Mouse (Mus musculus) hindbrain, embryonic 14.5 days (tissue): Measurements from ENCODE around the gene Rtn4rl1. TPM values are rescaled to one million over a fixed set of nuclear protein-coding genes. Genes with fewer than 3 reads are reported as not detected.

Source experiments
- ATAC-seq: fragments of 200-750 bp; cut with Nextera tagmentation; 2 replicates; pipeline ENCODE4 v1.8.0; 2017; ENCODE audit warnings: moderate number of reproducible peaks, mild to moderate bottlenecking, moderate TSS enrichment, moderate library complexity; ENCODE audit not compliant: low FRiP score
- DNase-seq: peaks from one replicate; pipeline ENCODE4 v3.0.0-alpha.2; 2015; ENCODE audit warnings: low spot score
- H3K27ac ChIP-seq: fragments of 300-500 bp; sonication (generic); 2 replicates; pipeline ENCODE4 v1.5.1; 2014; ENCODE audit warnings: mild to moderate bottlenecking, moderate library complexity
- H3K27me3 ChIP-seq: fragments of 300-500 bp; sonication (generic); 2 replicates; pipeline ENCODE4 v1.6.1; 2014; ENCODE audit warnings: mild to moderate bottlenecking, low read length, mixed read lengths; ENCODE audit not compliant: control insufficient read depth, insufficient read depth
- H3K36me3 ChIP-seq: fragments of 300-500 bp; sonication (generic); replicated peaks from 2 replicates; pipeline ENCODE4 v1.6.1; 2014; ENCODE audit not compliant: control insufficient read depth, insufficient read depth
- H3K4me1 ChIP-seq: fragments of 300-500 bp; sonication (generic); replicated peaks from 2 replicates; pipeline ENCODE4 v1.6.1; 2014; ENCODE audit warnings: antibody characterized with exemption, low read length, mixed read lengths; ENCODE audit not compliant: control insufficient read depth, insufficient read depth
- H3K4me2 ChIP-seq: fragments of 300-500 bp; sonication (generic); replicated peaks from 2 replicates; pipeline ENCODE4 v1.6.1; 2014; ENCODE audit warnings: mild to moderate bottlenecking, moderate library complexity
- H3K4me3 ChIP-seq: fragments of 300-500 bp; sonication (generic); replicated peaks from 2 replicates; pipeline ENCODE4 v1.5.1; 2014; ENCODE audit warnings: mild to moderate bottlenecking, low read length
- H3K9ac ChIP-seq: fragments of 300-500 bp; sonication (generic); 2 replicates; pipeline ENCODE4 v1.6.1; 2014
- H3K9me3 ChIP-seq: fragments of 300-500 bp; sonication (generic); 2 replicates; pipeline ENCODE4 v1.6.1; 2016; ENCODE audit warnings: low read length; ENCODE audit not compliant: control insufficient read depth
- WGBS: fragments of 180-500 bp; shearing (Covaris S2); extraction: QIAGEN DNeasy Blood & Tissue Kit; methylation state at CpG from one replicate; pipeline ENCODE4 v1.1.7; 2014; 5-methylcytosine and 5-hydroxymethylcytosine counted together
- polyA plus RNA-seq: library from polyadenylated mRNA; unstranded; fragments of >200 nt; fragmentation: Nextera tagmentation; extraction: Ambion mirVana; gene quantifications from 2 replicates; pipeline ENCODE4 v1.2.1, GENCODE M21; 2014

Rtn4rl1 gene
- polyA plus RNA-seq, 1 experiment from 2014 or later = 8.5 TPM

DNA sequence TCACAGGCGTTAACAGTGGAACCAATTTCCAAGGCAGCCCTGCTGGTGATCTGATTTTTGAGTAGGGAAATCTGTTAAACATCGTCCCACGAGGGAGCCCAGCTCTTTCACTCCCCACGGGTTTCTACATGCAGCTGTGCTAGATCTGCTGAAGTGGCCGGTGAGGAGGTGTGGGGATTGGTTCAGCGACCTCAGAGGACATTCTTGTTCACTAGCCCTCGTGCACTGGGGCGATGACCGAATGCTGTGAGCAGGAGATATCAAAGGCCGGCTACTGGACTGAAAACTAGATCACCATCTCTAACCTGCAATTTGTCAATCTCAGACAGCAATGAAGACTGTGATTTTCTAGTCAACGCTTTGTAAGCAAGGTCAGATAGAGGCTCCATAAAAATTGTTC is 104.9 kb downstream of the Rtn4rl1 start:
- ATAC-seq (no peak), DNase-seq (no peak)
- Histone ChIP-seq H3K4me3 (no peak overlapping the region), H3K27ac (no peak overlapping the region), H3K4me1 (peaks cover 25% of the 10 kb centered on the region), H3K9me3 (no peaks in the 10 kb centered on the region), H3K27me3 (no peaks in the 10 kb centered on the region), H3K9ac (no peak overlapping the region), H3K36me3 (peaks cover 16% of the 10 kb centered on the region; the same call in 1 of the 2 replicates), H3K4me2 (no peak overlapping the region)
- 50% methylated on average over 11 of the region's 11 CpGs for WGBS

DNA sequence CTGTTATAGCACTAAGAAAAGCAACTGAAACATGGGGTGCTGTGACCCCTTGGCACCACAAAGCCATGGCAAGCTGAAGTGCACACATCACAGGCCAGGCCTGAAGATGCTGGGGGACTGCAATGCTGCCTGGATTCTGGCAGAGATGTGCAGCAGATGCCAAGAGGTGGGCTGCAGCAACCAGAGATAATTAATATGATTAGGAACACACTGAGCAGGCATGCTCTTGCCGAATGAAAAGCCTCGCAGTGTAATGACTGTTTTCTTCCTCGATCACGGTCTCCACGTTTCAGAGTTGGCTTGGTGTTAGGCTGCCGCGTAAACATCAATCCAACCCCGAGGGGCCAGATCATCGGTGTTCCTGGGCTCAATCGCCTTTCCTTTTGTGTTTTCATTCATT is 106.2 kb downstream of the Rtn4rl1 start:
- peaks cover 16% of the 10 kb centered on the region; the same call in 1 of the 2 replicates for H3K36me3 ChIP-seq
- peak overlapping the region; percentile 70 for H3K27ac ChIP-seq
- ATAC-seq = peak; percentile 53; the same call in 1 of the 2 replicates
- H3K27me3 ChIP-seq = no peaks in the 10 kb centered on the region
- H3K9me3 ChIP-seq = no peaks in the 10 kb centered on the region
- no peak for DNase-seq
- no peak overlapping the region for H3K4me3 ChIP-seq
- H3K4me1 ChIP-seq = peaks cover 17% of the 10 kb centered on the region
- H3K9ac ChIP-seq = no peak overlapping the region
- H3K4me2 ChIP-seq = no peak overlapping the region
- 50% methylated on average over 10 of the region's 10 CpGs for WGBS

DNA sequence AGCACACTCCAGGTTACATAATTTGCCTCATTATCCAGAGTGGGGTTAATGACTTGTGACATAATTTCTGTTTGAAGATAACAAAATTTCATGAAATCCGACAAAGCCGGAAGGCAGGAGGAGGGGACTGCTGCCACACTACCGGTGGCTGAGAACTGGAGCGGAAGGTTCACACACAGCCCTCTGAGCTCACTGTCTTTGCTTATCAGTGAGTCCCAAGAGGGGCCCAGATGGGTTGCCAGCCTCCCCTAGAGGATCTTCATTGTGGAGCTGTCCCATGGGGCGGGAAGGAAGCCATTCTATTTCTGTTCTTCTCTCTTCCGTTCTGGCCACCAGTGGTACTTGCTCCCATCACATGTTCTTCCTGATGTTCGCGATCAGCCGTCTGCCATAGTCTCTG is 107.4 kb downstream of the Rtn4rl1 start:
- no peak overlapping the region for H3K9ac ChIP-seq
- peak overlapping the region; percentile 70 for H3K27ac ChIP-seq
- no peak overlapping the region for H3K4me3 ChIP-seq
- no peak for ATAC-seq
- no peak for DNase-seq
- no peaks in the 10 kb centered on the region for H3K27me3 ChIP-seq
- WGBS = 74% methylated on average over 9 of the region's 9 CpGs
- H3K9me3 ChIP-seq = no peaks in the 10 kb centered on the region
- H3K36me3 ChIP-seq = peaks cover 25% of the 10 kb centered on the region
- H3K4me1 ChIP-seq = peaks cover 16% of the 10 kb centered on the region
- no peak overlapping the region for H3K4me2 ChIP-seq

DNA sequence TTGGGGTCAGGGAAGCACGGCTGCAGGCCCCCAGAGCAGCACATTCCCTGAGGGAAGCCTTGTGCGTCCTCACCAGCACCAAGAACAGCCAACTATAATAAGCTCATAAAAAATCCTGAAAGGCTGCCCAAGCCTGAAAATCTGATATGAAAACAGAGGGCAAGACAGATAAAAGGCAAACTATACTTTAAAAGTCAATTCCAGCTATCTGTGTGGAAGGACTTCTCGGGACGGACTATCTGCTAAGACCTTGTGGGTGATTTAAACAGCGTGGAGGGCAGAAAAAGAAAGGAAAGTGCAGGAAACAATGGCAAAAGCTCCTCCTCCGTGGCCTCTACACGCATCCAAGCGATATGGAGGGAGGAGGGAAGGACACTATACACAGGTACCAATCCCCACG is 111.2 kb downstream of the Rtn4rl1 start:
- 84% methylated on average over 9 of the region's 9 CpGs for WGBS
- no peak for DNase-seq
- no peak for ATAC-seq
- Histone ChIP-seq H3K27ac (no peak overlapping the region), H3K9me3 (no peaks in the 10 kb centered on the region), H3K36me3 (peaks cover 57% of the 10 kb centered on the region), H3K4me1 (peaks cover 10% of the 10 kb centered on the region; the same call in 1 of the 2 replicates), H3K27me3 (no peaks in the 10 kb centered on the region), H3K9ac (no peak overlapping the region), H3K4me3 (no peak overlapping the region), H3K4me2 (no peak overlapping the region)

DNA sequence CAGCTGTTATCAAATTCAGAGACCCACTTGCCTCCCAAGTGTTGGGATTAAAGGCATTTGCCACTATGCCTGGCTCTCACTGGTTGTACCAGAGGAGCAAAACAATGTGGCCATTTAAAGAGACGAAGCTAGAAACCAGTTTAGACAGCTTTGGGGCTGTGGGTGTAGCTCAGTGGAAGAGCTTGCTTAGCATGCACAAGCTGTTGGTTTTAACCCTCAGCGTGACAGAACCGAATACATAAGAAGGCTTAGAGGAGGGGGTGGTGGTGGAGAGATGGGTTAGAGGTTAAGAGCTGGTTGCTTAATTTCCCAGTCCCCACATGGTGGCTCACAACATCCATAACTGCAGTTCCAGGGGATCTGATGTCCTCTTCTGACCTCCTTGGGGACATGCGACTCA is 115.1 kb downstream of the Rtn4rl1 start:
- Histone ChIP-seq H3K4me2 (no peak overlapping the region), H3K9ac (no peak overlapping the region), H3K27me3 (no peaks in the 10 kb centered on the region), H3K9me3 (no peaks in the 10 kb centered on the region), H3K36me3 (peaks cover 78% of the 10 kb centered on the region), H3K27ac (no peak overlapping the region), H3K4me3 (no peak overlapping the region), H3K4me1 (no peaks in the 10 kb centered on the region)
- WGBS = 75% methylated on average over 4 of the region's 4 CpGs
- no peak for DNase-seq
- no peak for ATAC-seq

DNA sequence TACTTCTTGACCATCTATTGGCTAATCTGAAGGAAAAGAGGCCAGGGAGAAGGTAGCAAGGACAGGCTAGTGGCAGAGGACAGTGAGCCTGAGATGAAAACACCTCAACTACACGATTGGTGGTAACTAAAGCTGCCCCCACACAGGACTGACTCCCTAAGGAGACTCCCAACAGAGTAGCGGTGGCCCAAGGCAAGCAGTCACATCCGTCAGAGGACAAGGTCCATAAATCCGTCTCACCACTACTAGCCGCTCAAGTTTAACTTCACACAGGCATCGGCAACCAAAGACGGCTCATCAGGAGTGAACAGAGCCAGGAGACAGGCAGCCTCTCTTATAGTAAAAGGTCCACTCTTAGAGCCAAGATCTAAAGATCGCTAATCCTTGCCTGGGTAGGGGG is 117.2 kb downstream of the Rtn4rl1 start:
- no peak overlapping the region for H3K9ac ChIP-seq
- peaks cover 84% of the 10 kb centered on the region for H3K36me3 ChIP-seq
- no peaks in the 10 kb centered on the region for H3K27me3 ChIP-seq
- no peaks in the 10 kb centered on the region for H3K9me3 ChIP-seq
- DNase-seq (no peak), ATAC-seq (no peak)
- WGBS = 85% methylated on average over 8 of the region's 8 CpGs
- no peak overlapping the region for H3K27ac ChIP-seq
- H3K4me2 ChIP-seq = no peak overlapping the region
- no peaks in the 10 kb centered on the region for H3K4me1 ChIP-seq
- no peak overlapping the region for H3K4me3 ChIP-seq

DNA sequence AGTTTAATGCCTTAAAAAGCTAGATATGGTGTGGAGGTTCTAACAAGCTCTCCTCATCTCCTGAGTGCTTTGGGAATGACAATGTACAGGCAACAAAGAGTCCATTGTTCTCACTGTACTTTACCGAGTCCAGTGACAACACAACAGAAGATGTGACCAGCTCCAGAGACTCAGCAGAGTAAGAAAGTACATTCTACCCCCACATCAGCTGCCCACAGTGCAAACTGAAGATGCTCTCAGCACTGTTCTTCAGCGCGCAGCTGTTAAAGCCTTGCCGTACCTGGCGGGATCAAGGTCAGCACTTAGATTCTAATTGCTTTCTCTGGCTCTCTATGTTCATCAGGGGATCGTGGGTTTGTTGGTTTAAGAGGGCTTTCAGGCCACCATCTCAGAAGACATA is 118.2 kb downstream of the Rtn4rl1 start:
- H3K27ac ChIP-seq = no peak overlapping the region
- H3K4me1 ChIP-seq = no peaks in the 10 kb centered on the region
- ATAC-seq (no peak), DNase-seq (no peak)
- no peaks in the 10 kb centered on the region for H3K9me3 ChIP-seq
- no peak overlapping the region for H3K9ac ChIP-seq
- no peak overlapping the region for H3K4me3 ChIP-seq
- H3K36me3 ChIP-seq = peaks cover 80% of the 10 kb centered on the region
- WGBS = 85% methylated on average over 6 of the region's 6 CpGs
- H3K27me3 ChIP-seq = no peaks in the 10 kb centered on the region
- no peak overlapping the region for H3K4me2 ChIP-seq

DNA sequence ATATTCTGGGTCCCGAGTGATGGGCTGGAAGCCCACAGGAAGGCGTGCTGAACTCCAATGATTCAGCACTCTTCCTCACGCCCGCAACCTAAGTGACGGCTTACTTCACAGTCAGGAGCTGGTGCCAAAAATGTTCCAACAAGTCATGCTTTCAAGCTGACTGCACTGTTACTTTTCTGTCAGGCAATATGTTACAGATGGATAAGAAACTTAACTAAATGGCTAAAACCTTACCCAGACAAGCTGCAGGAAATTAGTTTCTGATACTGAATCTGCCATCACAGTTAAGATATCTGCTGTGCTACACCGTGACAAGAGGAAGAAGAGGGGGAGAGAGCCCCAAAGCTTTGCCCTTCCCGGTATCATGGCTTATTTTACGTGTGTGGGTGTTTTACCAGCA is 120.3 kb downstream of the Rtn4rl1 start:
- Histone ChIP-seq H3K4me2 (no peak overlapping the region), H3K4me3 (no peak overlapping the region), H3K9ac (no peak overlapping the region), H3K27ac (no peak overlapping the region), H3K9me3 (no peaks in the 10 kb centered on the region), H3K36me3 (peaks cover 71% of the 10 kb centered on the region), H3K4me1 (peaks cover 7% of the 10 kb centered on the region; the same call in 1 of the 2 replicates), H3K27me3 (no peaks in the 10 kb centered on the region)
- ATAC-seq (no peak), DNase-seq (no peak)
- WGBS = 93% methylated on average over 8 of the region's 8 CpGs
